Mouse (Mus musculus): ENCODE results near the gene Rgsl1.
"Not testable (repeated sequence)": the region's sequence is repeated elsewhere in the genome, so short reads cannot be mapped to it uniquely, and the experiment has no call there.

Gene Rgsl1

GRCm38 (mm10) chr1:153775174-153775573 is 68.8 kb downstream of the Rgsl1 start:
- no peak for DNase-seq

GRCm38 (mm10) chr1:153770776-153771167 is 73.2 kb downstream of the Rgsl1 start:
- DNase-seq: no peak

GRCm38 (mm10) chr1:153769998-153770775 is 73.8 kb downstream of the Rgsl1 start:
- DNase-seq: no peak

DNA sequence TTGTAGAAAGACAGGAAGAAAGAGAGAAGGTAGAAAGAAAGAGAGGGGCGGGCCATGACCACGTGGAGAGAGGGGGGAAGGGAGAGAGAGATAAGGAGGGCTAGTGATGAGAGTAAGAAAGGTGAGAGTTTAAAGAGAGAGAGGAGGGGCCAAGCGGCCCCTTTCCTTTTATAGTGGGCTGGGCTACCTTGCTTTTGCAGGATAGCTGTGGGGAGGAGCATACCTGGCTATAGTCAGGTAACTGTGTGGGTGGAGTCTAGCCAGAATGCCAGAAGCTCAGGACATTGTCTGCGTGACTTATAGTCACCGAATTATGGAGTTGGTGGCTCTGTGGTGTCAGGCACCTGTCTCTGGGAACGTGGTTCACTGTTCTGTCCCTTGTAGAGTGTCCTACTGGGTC is 74.4 kb downstream of the Rgsl1 start:
- not testable (repeated sequence) for DNase-seq

- DNase-seq: no peak
These were observed 75.5 kb downstream of the Rgsl1 start for GRCm38 (mm10) chr1:153768465-153768864.

- DNase-seq: no peak
These were observed 76.7 kb downstream of the Rgsl1 start for GRCm38 (mm10) chr1:153767281-153767680.

DNA sequence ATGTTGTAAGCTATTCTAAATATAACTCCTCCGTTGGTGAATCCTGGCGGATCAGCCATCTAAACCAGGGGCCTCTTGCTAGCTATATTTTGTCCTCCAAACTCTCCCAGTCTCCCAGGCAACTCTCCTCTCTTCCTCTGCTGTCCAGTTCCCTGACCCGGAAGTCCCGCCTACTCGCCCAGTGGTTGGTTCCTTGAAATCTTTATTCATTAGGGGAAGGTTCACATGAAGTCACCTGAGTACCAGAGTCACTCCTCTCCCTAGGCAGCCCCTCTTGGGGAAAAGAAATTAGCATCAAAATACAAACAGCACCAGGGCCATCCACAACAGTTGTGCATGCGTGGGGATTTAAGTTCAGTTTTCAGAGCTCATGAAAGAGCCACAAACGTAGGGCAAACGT is 77.6 kb downstream of the Rgsl1 start:
- DNase-seq: no peak

DNA sequence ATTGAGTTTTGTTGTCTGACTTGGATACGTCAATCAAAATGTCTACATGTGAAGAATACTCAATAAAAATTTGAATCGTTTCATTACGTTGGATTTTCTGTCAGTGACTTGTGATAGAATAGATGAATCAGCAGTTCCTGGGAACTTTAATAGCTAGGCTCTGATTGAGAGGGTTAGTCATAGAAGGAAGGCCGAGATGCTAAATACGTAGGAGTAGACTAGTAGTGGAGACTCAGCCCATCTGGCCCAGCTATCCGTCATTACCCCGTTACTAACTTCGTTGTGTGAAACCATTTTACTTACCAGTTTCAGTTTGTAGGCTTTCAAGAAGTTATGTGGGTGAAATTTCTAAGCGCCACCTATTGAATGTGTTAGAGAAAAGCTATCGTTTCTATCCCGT is 79.8 kb downstream of the Rgsl1 start:
- no peak for DNase-seq

DNA sequence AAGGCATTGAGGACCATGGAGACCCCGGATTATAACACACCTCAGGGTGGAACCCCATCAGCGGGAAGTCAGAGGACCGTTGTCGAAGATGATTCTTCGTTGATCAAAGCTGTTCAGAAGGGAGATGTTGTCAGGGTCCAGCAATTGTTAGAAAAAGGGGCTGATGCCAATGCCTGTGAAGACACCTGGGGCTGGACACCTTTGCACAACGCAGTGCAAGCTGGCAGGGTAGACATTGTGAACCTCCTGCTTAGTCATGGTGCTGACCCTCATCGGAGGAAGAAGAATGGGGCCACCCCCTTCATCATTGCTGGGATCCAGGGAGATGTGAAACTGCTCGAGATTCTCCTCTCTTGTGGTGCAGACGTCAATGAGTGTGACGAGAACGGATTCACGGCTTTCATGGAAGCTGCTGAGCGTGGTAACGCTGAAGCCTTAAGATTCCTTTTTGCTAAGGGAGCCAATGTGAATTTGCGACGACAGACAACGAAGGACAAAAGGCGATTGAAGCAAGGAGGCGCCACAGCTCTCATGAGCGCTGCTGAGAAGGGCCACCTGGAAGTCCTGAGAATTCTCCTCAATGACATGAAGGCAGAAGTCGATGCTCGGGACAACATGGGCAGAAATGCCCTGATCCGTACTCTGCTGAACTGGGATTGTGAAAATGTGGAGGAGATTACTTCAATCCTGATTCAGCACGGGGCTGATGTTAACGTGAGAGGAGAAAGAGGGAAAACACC is 90.0 kb downstream of the Rgsl1 start:
- no peak for DNase-seq

DNA sequence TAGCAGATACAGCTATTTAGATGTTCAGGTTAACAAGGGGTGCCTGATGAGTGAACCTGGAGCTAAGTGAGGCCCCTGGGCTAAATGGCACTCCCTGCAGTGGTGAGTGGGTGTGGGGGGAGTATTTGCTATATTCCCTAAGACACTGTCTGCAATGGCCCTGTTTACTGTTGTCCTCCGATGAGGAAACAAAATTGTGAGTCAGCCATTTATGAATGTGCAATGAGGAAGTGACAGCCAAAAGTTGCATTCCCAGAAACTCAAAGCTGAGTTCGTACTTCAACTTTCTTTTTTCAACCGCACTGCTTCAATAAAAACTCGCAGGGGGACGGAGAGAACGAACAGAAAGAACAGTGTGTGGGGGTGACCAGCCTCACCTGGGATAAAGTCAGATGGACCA is 91.4 kb downstream of the Rgsl1 start:
- no peak for DNase-seq

- no peak for DNase-seq
These were observed 92.1 kb downstream of the Rgsl1 start for GRCm38 (mm10) chr1:153751763-153752301.

GRCm38 (mm10) chr1:153750054-153750453 is 93.9 kb downstream of the Rgsl1 start:
- DNase-seq: no peak

DNA sequence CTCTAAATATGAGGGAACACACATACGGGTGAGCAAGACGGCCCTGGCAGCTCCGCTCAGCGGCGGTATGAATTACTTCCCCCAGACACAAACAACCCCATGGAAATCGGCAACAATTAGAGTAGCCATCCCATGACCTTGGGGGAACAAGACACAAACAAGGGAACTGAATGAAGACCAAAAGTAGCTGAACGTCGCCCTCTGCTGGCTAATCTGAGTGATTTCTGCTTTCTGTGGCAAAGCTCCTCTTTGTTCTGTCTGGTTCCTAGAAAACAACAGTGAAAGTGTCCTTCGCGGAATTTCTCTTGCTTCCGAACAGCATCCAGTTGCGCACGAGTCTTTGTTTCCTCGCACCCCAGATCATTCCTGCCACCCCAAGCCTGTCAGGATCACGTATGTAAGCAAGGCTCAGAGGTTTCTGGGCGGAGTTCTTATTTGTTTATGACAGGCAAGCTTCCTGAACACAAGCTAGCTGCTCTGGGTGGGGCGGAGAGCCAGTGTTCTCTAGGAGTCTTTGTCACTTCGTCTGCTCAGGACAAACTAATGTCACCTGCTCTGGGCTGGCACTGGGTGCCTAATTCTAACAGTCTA is 94.6 kb downstream of the Rgsl1 start, which contains the start of gene Rnasel:
Gene Rnasel, plus strand, starts transcription at position 216 of the 591 bp plus-strand sequence.
- DNase-seq: peak; percentile 64

DNA sequence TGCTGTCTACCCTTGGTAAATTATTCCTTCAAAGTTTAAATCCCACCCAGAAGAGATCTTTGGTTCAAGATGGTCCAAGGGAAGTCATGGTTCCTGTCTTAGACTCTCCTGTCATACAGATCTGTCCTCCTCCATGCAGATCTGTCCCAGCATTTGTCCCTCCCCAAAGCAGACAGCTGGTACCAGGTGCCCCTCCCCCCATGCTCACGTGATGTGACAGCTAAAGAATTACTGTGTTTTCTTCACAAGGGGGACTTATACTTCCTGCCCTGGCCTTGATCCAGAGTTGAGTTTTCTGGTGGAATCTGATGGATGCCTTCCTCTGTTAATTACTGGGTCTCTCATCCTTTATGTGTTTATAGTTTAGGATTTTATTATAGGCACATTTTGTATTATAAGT is 95.4 kb downstream of the Rgsl1 start:
- no peak for DNase-seq

DNA sequence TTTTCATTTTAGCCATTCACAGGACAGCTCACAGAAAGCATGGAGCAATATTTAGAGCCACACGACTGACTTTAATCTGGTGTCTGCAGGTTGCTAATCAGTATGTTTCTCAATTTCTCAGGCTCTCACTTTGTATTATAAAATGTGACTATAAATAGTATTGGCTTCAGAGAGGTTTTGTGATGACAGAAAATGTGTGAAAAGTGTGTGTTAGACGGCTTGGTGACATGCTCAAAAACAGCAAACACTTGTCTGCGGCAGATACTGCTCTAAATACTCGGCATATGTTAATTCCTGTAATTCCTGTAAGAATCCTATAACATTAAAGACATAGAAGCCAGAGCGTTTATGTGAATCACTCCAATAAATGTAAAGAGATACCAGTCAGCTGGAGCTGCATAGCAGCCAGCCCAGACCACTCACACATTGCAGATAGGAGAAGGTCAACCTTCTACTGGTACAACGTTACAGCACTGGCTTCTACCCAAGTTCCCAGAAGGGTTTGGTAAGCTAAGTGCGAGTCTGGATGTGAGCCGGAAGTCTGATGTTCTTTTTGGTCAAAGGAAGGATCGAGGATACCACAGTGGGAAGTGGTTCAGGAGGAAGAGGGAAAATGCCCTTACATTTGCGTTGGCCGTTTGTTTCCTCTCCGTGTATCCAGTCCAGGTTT is 95.9 kb downstream of the Rgsl1 start:
- DNase-seq: no peak

DNA sequence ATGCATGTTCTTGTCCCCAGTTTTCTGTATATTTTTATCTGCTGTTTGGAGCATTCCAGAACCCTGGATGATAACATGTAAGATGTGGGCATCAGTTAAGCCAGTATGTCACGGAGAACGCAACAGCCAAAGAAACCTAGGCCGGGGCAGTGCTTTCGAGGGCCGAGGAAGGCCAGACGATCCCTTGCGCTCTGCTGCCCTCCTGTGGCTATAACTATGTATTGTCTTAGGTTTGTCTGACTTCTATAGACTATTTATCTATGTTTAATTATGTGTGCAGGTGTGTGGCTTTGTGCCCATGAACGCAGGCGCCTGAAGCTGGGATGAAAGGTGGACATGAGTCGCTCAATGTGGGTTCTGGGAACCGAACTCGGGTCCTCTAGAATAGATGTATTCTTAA is 97.2 kb downstream of the Rgsl1 start:
- no peak for DNase-seq

DNA sequence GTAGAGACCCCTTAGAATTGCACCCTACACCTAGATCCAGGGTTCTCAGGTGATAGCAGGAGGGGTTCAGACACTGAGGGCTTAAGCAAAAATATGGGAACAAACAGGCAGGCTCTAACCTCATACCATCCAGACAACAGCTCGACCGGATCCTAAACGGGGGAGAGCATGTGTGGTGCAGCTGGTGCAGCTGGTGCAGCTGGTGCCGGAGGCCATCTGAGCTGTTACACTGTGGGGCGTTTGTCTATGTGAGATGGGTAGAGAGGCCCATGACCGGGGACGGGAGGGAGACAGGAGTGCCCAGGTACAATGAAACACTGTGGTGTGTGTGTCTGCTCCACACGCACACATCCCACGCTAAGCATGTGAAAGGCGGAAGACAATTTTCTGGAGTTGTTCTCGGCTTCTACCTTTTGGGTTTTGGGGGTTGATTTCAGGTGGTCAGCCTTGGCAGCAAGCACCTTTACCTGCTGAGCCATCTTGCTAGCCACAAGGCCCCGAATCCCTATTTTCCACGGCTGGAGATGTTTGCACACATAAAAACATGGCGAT is 97.7 kb downstream of the Rgsl1 start:
- no peak for DNase-seq

- DNase-seq: no peak
These were observed 101.4 kb downstream of the Rgsl1 start for GRCm38 (mm10) chr1:153742374-153743155.

GRCm38 (mm10) chr1:153741551-153742316 is 102.2 kb downstream of the Rgsl1 start:
- no peak for DNase-seq

DNA sequence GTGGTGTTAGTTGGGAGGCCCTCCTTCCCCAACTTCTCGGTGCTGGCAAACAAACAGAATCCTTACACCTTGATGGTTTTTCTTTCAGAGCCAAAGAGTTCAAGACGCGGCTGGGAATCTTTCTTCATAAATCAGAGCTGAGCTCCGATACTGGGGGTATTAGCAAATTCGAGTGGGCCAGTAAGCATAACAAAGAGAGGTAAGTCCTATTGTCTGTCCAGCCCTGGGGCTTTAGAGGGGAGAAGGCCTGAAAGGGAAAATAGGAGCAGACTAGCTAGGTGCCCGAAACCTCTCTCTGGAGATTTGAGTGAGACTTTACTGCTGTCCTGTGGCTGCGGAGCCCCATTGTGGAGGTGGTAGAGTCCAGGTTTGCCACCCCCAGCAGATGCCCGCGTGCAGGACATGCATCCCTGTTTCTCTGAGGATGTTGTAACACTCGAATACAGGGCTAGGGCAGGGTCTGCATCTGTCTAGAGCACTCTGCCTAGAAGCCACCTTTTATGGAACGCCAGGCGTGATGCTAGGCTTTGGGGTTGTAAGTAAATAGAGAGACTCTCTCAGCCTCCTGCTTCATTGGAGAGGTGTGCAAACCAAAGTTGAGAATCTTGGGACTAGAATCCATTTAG is 103.1 kb downstream of the Rgsl1 start:
- no peak for DNase-seq

DNA sequence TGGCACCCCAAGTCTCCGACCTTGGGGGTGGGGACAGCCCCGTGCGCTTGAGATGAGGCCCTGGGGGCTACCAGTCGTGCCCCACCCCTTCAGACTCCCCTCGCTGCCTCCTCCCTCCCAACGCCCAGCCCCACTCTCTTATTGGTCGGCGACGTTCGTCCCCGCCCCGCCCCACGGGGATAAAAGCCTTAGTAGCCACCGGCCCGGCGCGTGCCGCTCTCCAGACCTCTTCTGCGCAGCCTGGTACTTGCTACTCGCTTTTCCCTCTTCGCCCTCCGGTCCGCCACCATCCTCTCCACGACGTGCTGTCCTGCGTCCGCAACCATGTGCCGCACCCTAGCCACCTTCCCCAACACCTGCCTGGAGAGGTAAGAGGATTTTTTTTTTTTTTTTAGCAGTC is 103.8 kb downstream of the Rgsl1 start, which contains the start of gene Rgs16:
Gene Rgs16, plus strand, starts transcription at position 205 of the 400 bp plus-strand sequence.
- peak; percentile 65 for DNase-seq

Data from right cerebral cortex, postnatal 25 days (tissue).